Mouse (Mus musculus): ENCODE results near the gene Gtpbp3. TPM values are rescaled to one million over a fixed set of nuclear protein-coding genes. Genes with fewer than 3 reads are reported as not detected.

The Gtpbp3 gene
- total and polyA plus RNA-seq, 2 experiments from 2014 or later = 12.1 to 58.5 TPM

- Histone ChIP-seq H3K27ac (peak within 1 kb of the TSS; percentile 66), H3K36me3 (ENCODE audit: insufficient read depth, low read length) (peaks cover 14% of the 10 kb centered on the region), H3K4me3 (ENCODE audit: low read length) (peak within 1 kb of the TSS; percentile 89), H3K4me2 (ENCODE audit: low read depth, low read length) (peak within 1 kb of the TSS; percentile 93), H3K9ac (replicated peaks; ENCODE audit: low read length) (peak within 1 kb of the TSS; percentile 84), H3K4me1 (ENCODE audit: insufficient read depth, low read length) (peaks cover 9% of the 10 kb centered on the region), H3K9me3 (ENCODE audit: low read length) (no peaks in the 10 kb centered on the region), H3K27me3 (ENCODE audit: insufficient read depth, low read length) (peaks cover 3% of the 10 kb centered on the region; the same call in 1 of the 2 replicates)
- WGBS = under 1% methylated on average over 55 of the region's 55 CpGs
- ATAC-seq (peak; percentile 97), DNase-seq (ENCODE audit: low spot score) (peak; percentile 100)
- TF ChIP-seq CTCF (IDR thresholded peaks at IDR 0.05; ENCODE audit: low read depth) = no peak
Measured at GRCm38 (mm10) chr8:71542632-71543343, 54.9 kb downstream of the Gtpbp3 start, which contains the start of gene Mvb12a. TSS of gene Mvb12a (plus strand) at chr8:71542922.

DNA sequence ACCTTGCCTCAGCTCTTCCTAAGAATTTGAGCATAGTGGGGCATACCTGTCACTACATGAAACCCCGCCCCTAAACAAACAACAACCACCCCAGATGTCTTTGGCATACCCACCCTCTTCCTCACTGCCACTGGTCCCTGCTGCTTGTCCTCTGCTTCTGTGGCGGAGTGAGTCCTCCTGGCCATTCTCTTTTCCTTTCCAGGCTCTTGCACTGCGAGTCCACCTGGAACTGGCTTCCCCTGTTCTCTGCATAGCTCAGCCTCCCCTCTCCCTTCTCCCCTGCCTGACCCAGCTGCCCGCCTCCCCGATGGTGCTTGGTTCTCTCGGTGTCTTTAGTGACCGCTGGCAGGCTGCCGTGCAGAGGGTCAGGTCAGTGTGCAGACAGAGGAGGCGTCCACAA, 55.9 kb downstream of the Gtpbp3 start:
- H3K9me3 ChIP-seq (ENCODE audit: low read length) = no peaks in the 10 kb centered on the region
- peaks cover 9% of the 10 kb centered on the region for H3K4me1 ChIP-seq (ENCODE audit: insufficient read depth, low read length)
- ATAC-seq = no peak
- H3K4me2 ChIP-seq (ENCODE audit: low read depth, low read length) = peak overlapping the region; percentile 93
- H3K27me3 ChIP-seq (ENCODE audit: insufficient read depth, low read length) = no peaks in the 10 kb centered on the region
- no peak for DNase-seq (ENCODE audit: low spot score)
- peak overlapping the region; percentile 84; the same call in 1 of the 2 replicates for H3K9ac ChIP-seq (replicated peaks; ENCODE audit: low read length)
- H3K27ac ChIP-seq = no peak overlapping the region
- TF ChIP-seq CTCF (IDR thresholded peaks at IDR 0.05; ENCODE audit: low read depth) = no peak
- peaks cover 15% of the 10 kb centered on the region for H3K36me3 ChIP-seq (ENCODE audit: insufficient read depth, low read length)
- peak overlapping the region; percentile 89 for H3K4me3 ChIP-seq (ENCODE audit: low read length)
- whole genome bisulfite sequencing = 92% methylated on average over 9 of the region's 9 CpGs

DNA sequence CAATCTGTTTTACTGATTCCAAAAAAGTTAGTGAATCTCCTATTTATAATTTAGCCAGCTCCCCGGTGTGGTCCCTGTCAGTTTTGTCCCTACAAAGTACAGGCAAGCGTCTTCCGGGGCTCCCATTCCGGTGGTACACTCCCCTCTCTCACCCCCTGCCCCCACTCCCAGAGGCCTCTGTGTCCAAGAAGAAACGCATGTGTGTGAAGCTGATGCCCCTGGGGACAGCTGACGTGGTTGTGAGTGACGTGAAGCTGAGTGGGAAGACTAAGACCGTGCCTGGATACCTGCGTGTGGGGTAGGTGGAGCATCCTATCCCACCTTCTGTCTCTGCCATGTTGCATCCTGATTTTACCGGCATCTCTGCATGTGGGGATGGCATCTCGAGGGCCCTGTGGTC, 57.1 kb downstream of the Gtpbp3 start:
- peaks cover 9% of the 10 kb centered on the region for H3K4me1 ChIP-seq (ENCODE audit: insufficient read depth, low read length)
- no peak for TF ChIP-seq CTCF (IDR thresholded peaks at IDR 0.05; ENCODE audit: low read depth)
- ATAC-seq (no peak), DNase-seq (ENCODE audit: low spot score) (no peak)
- no peak overlapping the region for H3K4me3 ChIP-seq (ENCODE audit: low read length)
- H3K4me2 ChIP-seq (ENCODE audit: low read depth, low read length) = no peak overlapping the region
- no peaks in the 10 kb centered on the region for H3K27me3 ChIP-seq (ENCODE audit: insufficient read depth, low read length)
- H3K36me3 ChIP-seq (ENCODE audit: insufficient read depth, low read length) = peaks cover 15% of the 10 kb centered on the region
- 90% methylated on average over 11 of the region's 11 CpGs for WGBS
- H3K27ac ChIP-seq = no peak overlapping the region
- no peak overlapping the region for H3K9ac ChIP-seq (replicated peaks; ENCODE audit: low read length)
- H3K9me3 ChIP-seq (ENCODE audit: low read length) = no peaks in the 10 kb centered on the region

DNA sequence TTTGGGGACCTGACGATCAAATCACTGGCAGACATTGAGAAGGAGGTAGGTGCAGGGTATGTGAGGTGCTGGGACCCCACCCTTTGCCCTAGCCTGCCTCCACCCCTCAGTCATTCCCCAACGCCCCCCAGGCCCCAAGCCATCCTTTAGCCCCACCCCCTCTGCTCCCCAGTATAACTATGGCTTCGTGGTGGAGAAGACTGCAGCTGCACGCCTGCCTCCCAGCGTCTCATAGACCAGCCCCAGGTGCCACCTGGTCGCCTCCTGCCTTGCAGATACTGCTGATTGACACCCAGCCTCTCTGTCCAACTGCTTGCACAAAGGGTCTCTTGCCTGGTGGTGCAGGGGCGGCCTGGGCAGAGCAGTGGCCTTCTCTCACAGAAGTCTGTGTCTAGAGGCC, 59.7 kb downstream of the Gtpbp3 start:
- TF ChIP-seq CTCF (IDR thresholded peaks at IDR 0.05; ENCODE audit: low read depth) = no peak
- no peak for DNase-seq (ENCODE audit: low spot score)

More for the DNA sequence above, 59.7 kb downstream of the Gtpbp3 start:
- H3K4me3 ChIP-seq (ENCODE audit: low read length) = no peak overlapping the region
- no peak overlapping the region for H3K27ac ChIP-seq
- no peak overlapping the region for H3K9ac ChIP-seq (replicated peaks; ENCODE audit: low read length)
- ATAC-seq = no peak
- H3K4me1 ChIP-seq (ENCODE audit: insufficient read depth, low read length) = peaks cover 9% of the 10 kb centered on the region
- no peaks in the 10 kb centered on the region for H3K9me3 ChIP-seq (ENCODE audit: low read length)
- H3K27me3 ChIP-seq (ENCODE audit: insufficient read depth, low read length) = no peaks in the 10 kb centered on the region
- 85% methylated on average over 7 of the region's 7 CpGs for WGBS
- H3K4me2 ChIP-seq (ENCODE audit: low read depth, low read length) = no peak overlapping the region
- peaks cover 15% of the 10 kb centered on the region for H3K36me3 ChIP-seq (ENCODE audit: insufficient read depth, low read length)

Other genes starting within 250 kb of the Gtpbp3 start
- gene Myo9b, start 215.4 kb upstream of the Gtpbp3 start, total RNA-seq (2014; rRNA removed) = 34.8 and 38.4 TPM in 2 replicates
- 7.8 and 8.6 TPM in 2 replicates for gene Myo9b, start 215.4 kb upstream of the Gtpbp3 start, polyA plus RNA-seq (2015; fragmentation: Nextera tagmentation; extraction: Ambion mirVana)
- gene Haus8, start 215.2 kb upstream of the Gtpbp3 start, total RNA-seq (2014; rRNA removed) = 24.0 and 48.3 TPM in 2 replicates
- 45.1 TPM in 2 replicates for gene Haus8, start 215.2 kb upstream of the Gtpbp3 start, polyA plus RNA-seq (2015; fragmentation: Nextera tagmentation; extraction: Ambion mirVana)
- gene Use1, start 121.3 kb upstream of the Gtpbp3 start, total RNA-seq (2014; rRNA removed) = 116 and 119 TPM in 2 replicates
- gene Use1, start 121.3 kb upstream of the Gtpbp3 start, polyA plus RNA-seq (2015; fragmentation: Nextera tagmentation; extraction: Ambion mirVana) = 123 and 129 TPM in 2 replicates
- 11.8 and 12.3 TPM in 2 replicates for gene Ocel1, start 116.8 kb upstream of the Gtpbp3 start, total RNA-seq (2014; rRNA removed)
- gene Ocel1, start 116.8 kb upstream of the Gtpbp3 start, polyA plus RNA-seq (2015; fragmentation: Nextera tagmentation; extraction: Ambion mirVana) = 5.0 and 5.8 TPM in 2 replicates
- 127 and 129 TPM in 2 replicates for gene Nr2f6, start 106.1 kb upstream of the Gtpbp3 start, total RNA-seq (2014; rRNA removed)
- 33.8 and 34.1 TPM in 2 replicates for gene Nr2f6, start 106.1 kb upstream of the Gtpbp3 start, polyA plus RNA-seq (2015; fragmentation: Nextera tagmentation; extraction: Ambion mirVana)
- gene Ushbp1, start 92.3 kb upstream of the Gtpbp3 start, total RNA-seq (2014; rRNA removed) = 2.9 and 4.8 TPM in 2 replicates
- gene Ushbp1, start 92.3 kb upstream of the Gtpbp3 start, polyA plus RNA-seq (2015; fragmentation: Nextera tagmentation; extraction: Ambion mirVana) = 5.1 and 5.3 TPM in 2 replicates
- gene Babam1, start 91.2 kb upstream of the Gtpbp3 start, total RNA-seq (2014; rRNA removed) = 75.6 and 103 TPM in 2 replicates
- 94.7 and 95.0 TPM in 2 replicates for gene Babam1, start 91.2 kb upstream of the Gtpbp3 start, polyA plus RNA-seq (2015; fragmentation: Nextera tagmentation; extraction: Ambion mirVana)
- 5.1 and 12.0 TPM in 2 replicates for gene Ankle1, start 82.1 kb upstream of the Gtpbp3 start, total RNA-seq (2014; rRNA removed)
- gene Ankle1, start 82.1 kb upstream of the Gtpbp3 start, polyA plus RNA-seq (2015; fragmentation: Nextera tagmentation; extraction: Ambion mirVana) = 5.1 and 5.9 TPM in 2 replicates
- gene Abhd8, start 24.4 kb upstream of the Gtpbp3 start, total RNA-seq (2014; rRNA removed) = 325 and 330 TPM in 2 replicates
- 190 and 195 TPM in 2 replicates for gene Abhd8, start 24.4 kb upstream of the Gtpbp3 start, polyA plus RNA-seq (2015; fragmentation: Nextera tagmentation; extraction: Ambion mirVana)
- gene Mrpl34, start 23.1 kb upstream of the Gtpbp3 start, total RNA-seq (2014; rRNA removed) = 77.9 and 127 TPM in 2 replicates
- 155 and 164 TPM in 2 replicates for gene Mrpl34, start 23.1 kb upstream of the Gtpbp3 start, polyA plus RNA-seq (2015; fragmentation: Nextera tagmentation; extraction: Ambion mirVana)
- gene Dda1, start 18.9 kb upstream of the Gtpbp3 start, total RNA-seq (2014; rRNA removed) = 191 and 195 TPM in 2 replicates
- gene Dda1, start 18.9 kb upstream of the Gtpbp3 start, polyA plus RNA-seq (2015; fragmentation: Nextera tagmentation; extraction: Ambion mirVana) = 241 and 246 TPM in 2 replicates
- 78.6 and 80.5 TPM in 2 replicates for gene Ano8, start 2.1 kb upstream of the Gtpbp3 start, total RNA-seq (2014; rRNA removed)
- gene Ano8, start 2.1 kb upstream of the Gtpbp3 start, polyA plus RNA-seq (2015; fragmentation: Nextera tagmentation; extraction: Ambion mirVana) = 4.7 and 5.3 TPM in 2 replicates
- 8.0 and 8.3 TPM in 2 replicates for gene Plvap, start 23.6 kb downstream of the Gtpbp3 start, total RNA-seq (2014; rRNA removed)
- 10.2 and 15.3 TPM in 2 replicates for gene Plvap, start 23.6 kb downstream of the Gtpbp3 start, polyA plus RNA-seq (2015; fragmentation: Nextera tagmentation; extraction: Ambion mirVana)
- gene Ccdc194, start 37.6 kb downstream of the Gtpbp3 start, total RNA-seq (2014; rRNA removed) = 0.58 TPM in 1 of 2 replicates, not detected in the other
- gene Ccdc194, start 37.6 kb downstream of the Gtpbp3 start, polyA plus RNA-seq (2015; fragmentation: Nextera tagmentation; extraction: Ambion mirVana) = 0.13 and 0.34 TPM in 2 replicates
- gene Bst2, start 49.4 kb downstream of the Gtpbp3 start, total RNA-seq (2014; rRNA removed) = 14.4 and 27.5 TPM in 2 replicates
- 21.0 and 22.7 TPM in 2 replicates for gene Bst2, start 49.4 kb downstream of the Gtpbp3 start, polyA plus RNA-seq (2015; fragmentation: Nextera tagmentation; extraction: Ambion mirVana)
- gene Mvb12a, start 54.8 kb downstream of the Gtpbp3 start, total RNA-seq (2014; rRNA removed) = 75.9 and 83.8 TPM in 2 replicates
- 83.7 and 85.7 TPM in 2 replicates for gene Mvb12a, start 54.8 kb downstream of the Gtpbp3 start, polyA plus RNA-seq (2015; fragmentation: Nextera tagmentation; extraction: Ambion mirVana)
- 1.3 TPM in 1 of 2 replicates, not detected in the other for gene Tmem221, start 70.8 kb downstream of the Gtpbp3 start, total RNA-seq (2014; rRNA removed)
- gene Tmem221, start 70.8 kb downstream of the Gtpbp3 start, polyA plus RNA-seq (2015; fragmentation: Nextera tagmentation; extraction: Ambion mirVana) = 0.18 and 0.29 TPM in 2 replicates
- gene Nxnl1, start 78.5 kb downstream of the Gtpbp3 start, total RNA-seq (2014; rRNA removed) = not detected in 2 replicates
- gene Nxnl1, start 78.5 kb downstream of the Gtpbp3 start, polyA plus RNA-seq (2015; fragmentation: Nextera tagmentation; extraction: Ambion mirVana) = 0.20 TPM in 1 of 2 replicates, not detected in the other
- gene Slc27a1, start 80.8 kb downstream of the Gtpbp3 start, total RNA-seq (2014; rRNA removed) = 210 and 238 TPM in 2 replicates
- 127 and 152 TPM in 2 replicates for gene Slc27a1, start 80.8 kb downstream of the Gtpbp3 start, polyA plus RNA-seq (2015; fragmentation: Nextera tagmentation; extraction: Ambion mirVana)
- gene Pgls, start 104.1 kb downstream of the Gtpbp3 start, total RNA-seq (2014; rRNA removed) = 344 and 379 TPM in 2 replicates
- gene Pgls, start 104.1 kb downstream of the Gtpbp3 start, polyA plus RNA-seq (2015; fragmentation: Nextera tagmentation; extraction: Ambion mirVana) = 272 and 275 TPM in 2 replicates
- gene Fam129c, start 109.5 kb downstream of the Gtpbp3 start, total RNA-seq (2014; rRNA removed) = 6.0 TPM in 2 replicates
- 3.3 and 4.0 TPM in 2 replicates for gene Fam129c, start 109.5 kb downstream of the Gtpbp3 start, polyA plus RNA-seq (2015; fragmentation: Nextera tagmentation; extraction: Ambion mirVana)
- 95.9 and 121 TPM in 2 replicates for gene Colgalt1, start 122.9 kb downstream of the Gtpbp3 start, total RNA-seq (2014; rRNA removed)
- 55.3 and 56.7 TPM in 2 replicates for gene Colgalt1, start 122.9 kb downstream of the Gtpbp3 start, polyA plus RNA-seq (2015; fragmentation: Nextera tagmentation; extraction: Ambion mirVana)
- 81.4 and 89.1 TPM in 2 replicates for gene Unc13a, start 183.7 kb downstream of the Gtpbp3 start, total RNA-seq (2014; rRNA removed)
- 16.8 and 16.9 TPM in 2 replicates for gene Unc13a, start 183.7 kb downstream of the Gtpbp3 start, polyA plus RNA-seq (2015; fragmentation: Nextera tagmentation; extraction: Ambion mirVana)
- gene Jak3, start 188.2 kb downstream of the Gtpbp3 start, total RNA-seq (2014; rRNA removed) = 14.8 and 15.3 TPM in 2 replicates
- 7.3 and 7.4 TPM in 2 replicates for gene Jak3, start 188.2 kb downstream of the Gtpbp3 start, polyA plus RNA-seq (2015; fragmentation: Nextera tagmentation; extraction: Ambion mirVana)
- not detected in 2 replicates for gene Insl3, start 201.1 kb downstream of the Gtpbp3 start, total RNA-seq (2014; rRNA removed)
- gene Insl3, start 201.1 kb downstream of the Gtpbp3 start, polyA plus RNA-seq (2015; fragmentation: Nextera tagmentation; extraction: Ambion mirVana) = 1.7 and 3.4 TPM in 2 replicates
- gene B3gnt3, start 213.7 kb downstream of the Gtpbp3 start, total RNA-seq (2014; rRNA removed) = 0.42 and 0.50 TPM in 2 replicates
- gene B3gnt3, start 213.7 kb downstream of the Gtpbp3 start, polyA plus RNA-seq (2015; fragmentation: Nextera tagmentation; extraction: Ambion mirVana) = 0.52 and 0.60 TPM in 2 replicates
- 84.2 and 99.0 TPM in 2 replicates for gene Fcho1, start 237.6 kb downstream of the Gtpbp3 start, total RNA-seq (2014; rRNA removed)
- gene Fcho1, start 237.6 kb downstream of the Gtpbp3 start, polyA plus RNA-seq (2015; fragmentation: Nextera tagmentation; extraction: Ambion mirVana) = 62.2 and 65.8 TPM in 2 replicates